Mouse (Mus musculus): Measurements from ENCODE around the gene Hmcn1.

- TF ChIP-seq CTCF (IDR thresholded peaks at IDR 0.05; ENCODE audit: control insufficient read depth, insufficient read depth, low read length) (no peak), POLR2A (IDR thresholded peaks at IDR 0.05; ENCODE audit: borderline replicate concordance, control insufficient read depth, low read depth, low read length) (no peak)
Observed at GRCm38 (mm10) chr1:150566287-150566686, 426.9 kb downstream of the Hmcn1 start.
